8 mouse cellular contexts compared by ENCODE assay signal in the genomic region with DNA sequence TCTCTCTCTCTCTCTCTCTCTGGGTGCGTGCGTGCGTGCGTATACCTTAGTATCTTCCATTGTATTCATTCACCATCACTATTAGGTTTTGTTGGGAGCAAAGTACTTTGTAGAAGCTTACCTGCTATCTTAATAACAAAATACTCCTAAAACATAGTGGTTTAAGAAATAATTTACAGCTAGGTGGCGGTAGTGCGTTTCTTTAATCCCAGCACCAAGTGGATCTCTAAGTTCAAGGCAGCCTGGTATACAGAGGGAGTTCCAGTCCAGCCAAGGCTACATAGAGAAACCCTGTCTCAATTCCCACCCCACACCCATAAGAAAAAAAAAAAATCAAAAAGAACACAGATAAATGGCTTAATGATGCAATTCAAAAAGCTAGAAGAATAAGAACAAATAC. TPM values are rescaled to one million over a fixed set of nuclear protein-coding genes. Genes with fewer than 3 reads are reported as not detected.
DNase-seq lines count a peak whose midpoint lies in the region; ATAC-seq lines count a peak whose summit lies in the region.

No protein-coding gene starts in this region.

- no peak for ATAC-seq in granulocyte monocyte progenitor cell, adult 5-6 weeks (replicated peaks; ENCODE audit: poor library complexity, severe bottlenecking)

- intact Hi-C loops in left cerebral cortex, postnatal 25 days (cut with DNase I): loop anchor here (5.0 kb wide), 1 partner anchor 144 kb away; no protein-coding TSS in a partner anchor

- DNase-seq in cerebellum, adult 8-10 months: peak; percentile 14
- no peak for DNase-seq in cerebellum, adult 11-12 months
- peak; percentile 9 to 10 for DNase-seq in left cerebral cortex, postnatal 25 days (ENCODE audit: low spot score in 2 of 2)
- DNase-seq in left cerebral cortex, adult 18-20 months (ENCODE audit: low spot score in 2 of 2): no peak
- DNase-seq in adipocyte (ENCODE audit: low spot score): peak; percentile 62
- peak; percentile 47 to 74 for DNase-seq in kidney, postnatal 36 days
- DNase-seq in right cerebral cortex, postnatal 36 days (ENCODE audit: low spot score in 2 of 2): no peak

RNA-seq across cellular contexts. Expression of a gene that starts 13.9 kb away (rescaled TPM):
- 10 to 100 TPM; 28.9 to 30.3 TPM for total RNA-seq in left cerebral cortex, postnatal 25 days (2021)
- total RNA-seq in left cerebral cortex, adult 18-20 months (2021): 10 to 100 TPM; 25.4 to 31.6 TPM
- total RNA-seq in granulocyte monocyte progenitor cell, adult 5-6 weeks (2014; fragmentation: Nextera tagmentation): 4.9 and 12.8 TPM in 2 replicates
- 8.3 and 10.0 TPM in 2 replicates for total RNA-seq in granulocyte monocyte progenitor cell, adult 5-6 weeks (2017)

RNA-seq across cellular contexts. Expression of a gene that starts 42.6 kb away (rescaled TPM):
- 10 to 100 TPM; 36.2 to 36.8 TPM for total RNA-seq in left cerebral cortex, postnatal 25 days (2021)
- 10 to 100 TPM; 33.6 to 36.0 TPM for total RNA-seq in left cerebral cortex, adult 18-20 months (2021)
- total RNA-seq in granulocyte monocyte progenitor cell, adult 5-6 weeks (2014; fragmentation: Nextera tagmentation): 1.1 and 2.5 TPM in 2 replicates
- 1.6 and 2.0 TPM in 2 replicates for total RNA-seq in granulocyte monocyte progenitor cell, adult 5-6 weeks (2017)

Comparison
In these comparisons a context has a peak if more than half of its experiments do, and no peak if none do; other contexts are left out.
1. DNase-seq: peak in cerebellum, adult 8-10 months (single experiment), left cerebral cortex, postnatal 25 days (2 of 2), adipocyte (single experiment) and kidney, postnatal 36 days (2 of 2); none in cerebellum, adult 11-12 months (single experiment), left cerebral cortex, adult 18-20 months (0 of 2) and right cerebral cortex, postnatal 36 days (0 of 2).
2. RNA of a gene that starts 42.6 kb away (total RNA-seq): 36.2 to 36.8 TPM in left cerebral cortex, postnatal 25 days and 33.6 to 36.0 TPM in left cerebral cortex, adult 18-20 months; 1.1 to 2.5 TPM in granulocyte monocyte progenitor cell, adult 5-6 weeks; every median in the first group is over 10 times any median in the second.